Mouse (Mus musculus): ENCODE data around the gene Dhrs4.

Dhrs4 gene

DNA sequence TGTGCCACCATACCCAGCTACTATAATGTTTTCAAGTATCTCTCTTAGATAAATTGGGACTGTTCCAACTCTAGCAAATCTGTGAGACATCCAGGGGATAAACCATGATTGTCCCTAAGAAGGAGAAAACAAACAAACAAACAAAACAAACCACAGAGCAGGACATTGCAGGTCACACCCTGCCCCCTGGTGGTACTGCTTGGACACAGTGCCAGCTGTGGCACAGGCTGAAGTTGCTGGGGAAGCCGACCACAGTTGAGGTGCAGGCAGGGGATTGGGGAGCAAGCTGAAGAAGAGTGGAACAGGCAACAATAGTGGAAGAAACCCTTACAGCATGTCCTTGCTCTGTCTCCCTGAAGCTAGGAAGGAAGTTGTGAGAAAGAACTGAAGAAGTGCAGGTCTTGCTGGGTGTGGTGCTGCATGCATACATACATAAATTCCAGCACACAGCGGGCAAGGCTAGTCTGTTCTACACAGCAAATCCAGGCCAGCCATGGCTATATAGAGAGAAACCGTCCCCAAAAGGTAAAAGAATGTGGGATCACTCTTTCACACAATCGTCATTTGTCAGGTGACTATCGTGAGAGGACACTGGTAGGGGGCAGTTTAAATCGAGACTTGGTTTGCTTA, 57.7 kb downstream of the Dhrs4 start:
- DNase-seq (ENCODE audit: low spot score): peak; percentile 44

Data from adipocyte (in vitro differentiated cells).